Mouse (Mus musculus) testis, postnatal 14 days (tissue): ENCODE measurements around the gene Tagln2.
A peak's percentile ranks its signal among the peaks of the same experiment; 100 is the strongest.

Source experiments
- DNase-seq: peaks from one replicate; pipeline ENCODE4 v3.0.0; 2021; ENCODE audit warnings: low spot score

Gene Tagln2

GRCm38 (mm10) chr1:172481540-172482280, 18.1 kb upstream of the Tagln2 start, which contains the start of gene Igsf9:
TSS of gene Igsf9 (plus strand) at chr1:172481788.
- DNase-seq: peak; percentile 86

GRCm38 (mm10) chr1:172482518-172483360, 17.1 kb upstream of the Tagln2 start:
- DNase-seq: no peak

DNA sequence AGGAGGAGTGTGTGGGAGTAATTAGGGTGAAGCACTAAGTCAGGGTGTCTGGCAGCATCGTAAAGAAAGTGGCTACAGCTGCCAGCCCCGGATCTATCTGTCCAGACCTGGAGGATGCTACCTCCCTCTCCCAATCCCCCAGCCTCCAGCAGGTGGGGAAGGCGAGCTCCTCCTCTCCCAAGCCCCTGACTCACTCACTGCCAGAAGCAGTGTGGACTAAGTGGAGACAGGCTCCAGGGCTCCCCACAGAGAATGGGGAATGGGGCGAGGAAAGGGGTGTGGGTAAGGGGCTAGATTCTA, 16.5 kb upstream of the Tagln2 start:
- no peak for DNase-seq

- no peak for DNase-seq
Measured at GRCm38 (mm10) chr1:172484236-172484635, 15.6 kb upstream of the Tagln2 start.

DNA sequence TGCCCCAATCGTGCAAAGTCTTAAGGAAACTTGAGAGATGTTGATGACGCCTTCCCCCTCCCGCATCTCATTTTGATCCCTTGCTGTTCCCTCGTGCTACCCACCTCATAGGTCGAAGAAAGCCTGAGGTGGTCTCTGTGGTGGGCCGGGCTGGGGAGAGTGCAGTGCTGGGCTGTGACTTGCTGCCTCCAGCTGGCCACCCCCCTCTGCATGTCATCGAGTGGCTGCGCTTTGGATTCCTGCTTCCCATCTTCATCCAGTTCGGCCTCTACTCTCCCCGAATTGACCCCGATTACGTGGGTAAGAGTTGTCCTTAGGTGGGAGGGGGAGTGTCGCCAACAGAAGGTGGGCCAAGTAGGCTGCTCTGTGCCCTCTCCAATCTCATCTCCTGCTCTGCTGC, 15.2 kb upstream of the Tagln2 start:
- no peak for DNase-seq

DNA sequence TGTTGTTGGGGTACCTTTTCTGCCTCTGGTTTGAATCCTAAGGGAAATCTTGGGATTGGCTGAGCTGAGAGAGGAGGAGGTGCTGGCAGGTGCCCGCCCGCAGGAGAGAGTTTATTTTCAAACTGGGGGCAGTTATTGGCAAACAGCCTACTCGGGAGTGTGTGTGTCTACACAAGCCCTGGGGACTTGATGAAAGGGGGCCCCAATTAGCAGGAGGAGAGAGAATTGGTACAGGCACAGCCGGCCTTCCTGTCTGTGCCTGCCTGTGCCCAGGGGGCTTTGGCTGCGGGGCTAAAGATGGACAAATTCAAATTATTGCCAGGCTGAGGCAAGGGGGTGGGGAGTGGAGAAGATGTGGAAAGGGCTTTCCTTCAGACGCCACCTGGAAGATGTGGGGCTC, 14.0 kb upstream of the Tagln2 start:
- no peak for DNase-seq

DNA sequence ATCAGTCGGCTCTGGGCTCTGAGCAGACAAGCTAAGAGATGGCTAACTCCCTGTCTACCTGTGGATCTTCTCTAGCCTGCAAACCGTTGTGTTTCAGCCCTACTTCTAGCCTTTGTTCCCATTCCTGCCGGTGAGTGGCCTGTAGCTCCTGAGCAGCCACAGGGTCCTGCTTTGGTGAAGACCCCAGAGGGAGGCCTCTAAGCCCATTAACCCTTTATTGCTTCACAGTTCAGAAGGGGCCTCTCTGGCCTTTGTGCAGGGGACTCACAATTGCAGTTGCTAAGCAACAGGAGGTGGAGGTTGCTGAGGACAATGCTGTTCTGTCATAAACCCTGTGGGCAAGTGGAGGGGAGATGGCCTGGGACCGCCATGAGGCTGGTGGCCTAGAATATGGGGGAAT, 13.6 kb upstream of the Tagln2 start:
- no peak for DNase-seq

- no peak for DNase-seq
Measured at GRCm38 (mm10) chr1:172486651-172487050, 13.2 kb upstream of the Tagln2 start.

DNA sequence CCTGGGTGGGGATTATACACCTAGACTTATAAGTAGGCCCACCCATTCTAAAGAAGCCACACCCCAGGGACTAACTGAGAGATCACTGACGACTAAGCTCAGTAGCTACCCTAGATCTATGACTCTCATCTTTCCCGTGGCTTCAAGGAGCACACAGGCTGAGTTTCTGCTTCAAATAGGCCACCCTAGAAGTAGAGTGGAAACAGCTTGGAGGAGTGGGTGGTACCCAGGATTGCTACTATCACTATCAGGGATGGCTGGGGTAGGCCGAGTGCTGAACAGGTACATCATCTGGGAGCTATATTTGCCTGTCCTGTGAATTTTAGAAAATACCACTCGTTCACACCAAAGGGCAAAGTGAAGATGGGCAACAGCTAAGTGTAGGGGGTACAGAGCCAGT, 12.0 kb upstream of the Tagln2 start:
- no peak for DNase-seq

DNA sequence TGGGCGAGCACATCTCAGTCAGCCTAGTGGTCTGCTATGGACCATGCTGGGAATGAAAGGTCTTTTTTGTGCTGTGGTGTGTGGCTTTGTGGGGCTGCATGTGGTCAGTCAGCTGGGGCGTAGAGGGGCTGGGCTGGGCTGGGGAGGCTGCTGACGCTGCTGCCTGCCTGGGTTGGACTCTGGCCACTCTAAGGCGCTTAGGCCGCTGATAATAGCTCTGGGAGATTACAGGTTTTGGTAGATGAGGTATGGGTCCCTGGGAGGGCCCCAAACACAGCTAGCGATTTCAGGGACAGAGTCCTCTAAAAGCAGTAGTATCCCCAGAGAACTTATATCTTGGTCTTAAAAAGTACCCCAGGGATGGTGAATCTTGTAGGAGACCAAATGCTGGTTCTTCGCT, 11.0 kb upstream of the Tagln2 start:
- no peak for DNase-seq

DNA sequence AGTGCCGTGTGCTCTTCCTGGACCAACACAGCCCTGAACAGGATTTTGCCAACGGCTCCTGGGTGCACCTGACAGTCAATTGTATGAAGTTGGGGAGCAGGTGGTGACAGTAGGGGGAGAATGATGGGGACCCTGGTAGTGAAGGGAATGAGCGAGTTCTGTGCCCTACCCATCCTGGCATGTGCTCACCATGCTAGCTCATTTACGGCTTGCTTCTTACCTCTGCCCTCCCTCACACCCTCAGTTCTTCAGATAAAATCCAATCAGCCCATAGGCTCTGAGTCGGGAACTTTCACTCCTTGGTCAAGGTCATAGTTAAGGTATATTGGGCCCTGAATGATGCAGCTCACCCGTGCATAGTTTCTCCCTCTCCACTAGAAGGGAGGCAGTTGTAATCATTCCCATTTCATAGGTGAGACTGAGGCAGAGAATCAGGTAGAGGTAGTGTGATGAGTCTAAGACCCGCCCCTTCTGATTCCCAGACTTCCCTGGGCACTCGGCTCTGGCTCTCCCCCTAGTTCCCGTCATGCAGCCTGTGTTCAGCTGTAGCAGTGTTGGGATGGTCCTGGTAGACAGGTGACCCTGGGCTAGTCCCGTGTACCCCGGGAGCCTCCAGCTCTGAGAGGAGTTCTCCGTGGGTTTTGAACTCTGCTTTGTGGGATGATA, 10.1 kb upstream of the Tagln2 start:
- DNase-seq: no peak

- DNase-seq: peak; percentile 81
Measured at GRCm38 (mm10) chr1:172490261-172490661, 9.6 kb upstream of the Tagln2 start.

DNA sequence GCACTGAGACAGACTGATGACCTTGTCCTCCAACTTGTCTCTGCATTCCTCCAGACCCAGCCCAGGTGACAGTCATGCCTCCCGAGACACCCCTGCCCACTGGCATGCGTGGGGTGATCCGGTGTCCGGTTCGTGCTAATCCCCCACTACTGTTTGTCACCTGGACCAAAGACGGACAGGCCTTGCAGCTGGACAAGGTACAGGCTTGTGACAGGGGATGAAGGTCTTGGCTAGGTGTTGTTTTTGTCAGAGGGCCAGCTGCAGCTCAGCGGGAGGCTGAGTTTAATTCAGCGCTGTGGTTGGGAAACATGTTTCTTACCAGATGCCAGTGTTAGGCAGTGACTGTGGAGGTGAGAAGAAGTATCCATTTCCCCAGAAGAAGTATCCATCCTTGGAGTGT, 7.8 kb upstream of the Tagln2 start:
- peak; percentile 49 for DNase-seq

GRCm38 (mm10) chr1:172493516-172493915, 6.3 kb upstream of the Tagln2 start:
- DNase-seq: no peak

- no peak for DNase-seq
Measured at GRCm38 (mm10) chr1:172496030-172496429, 3.8 kb upstream of the Tagln2 start.

DNA sequence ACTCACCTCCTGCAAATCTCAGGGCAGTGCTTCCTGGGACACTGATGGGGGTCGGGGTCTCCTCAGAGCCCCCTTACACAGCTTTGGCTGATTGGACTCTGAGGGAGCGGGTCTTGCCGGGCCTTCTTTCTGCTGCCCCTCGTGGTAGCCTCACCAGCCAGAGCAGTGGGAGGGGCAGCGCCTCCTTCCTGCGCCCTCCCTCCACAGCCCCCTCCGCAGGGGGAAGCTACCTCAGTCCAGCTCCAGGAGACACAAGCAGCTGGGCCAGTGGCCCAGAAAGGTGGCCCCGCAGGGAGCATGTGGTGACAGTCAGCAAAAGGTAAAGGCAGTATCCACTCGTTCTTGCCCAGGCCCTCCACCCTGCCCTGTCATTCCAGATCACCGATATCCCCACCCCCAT, 2.4 kb upstream of the Tagln2 start:
- no peak for DNase-seq

- DNase-seq: no peak
Measured at GRCm38 (mm10) chr1:172500451-172501370, 864 bp downstream of the Tagln2 start.

- peak; percentile 41 for DNase-seq
Measured at GRCm38 (mm10) chr1:172501371-172502144, 1.7 kb downstream of the Tagln2 start.

DNA sequence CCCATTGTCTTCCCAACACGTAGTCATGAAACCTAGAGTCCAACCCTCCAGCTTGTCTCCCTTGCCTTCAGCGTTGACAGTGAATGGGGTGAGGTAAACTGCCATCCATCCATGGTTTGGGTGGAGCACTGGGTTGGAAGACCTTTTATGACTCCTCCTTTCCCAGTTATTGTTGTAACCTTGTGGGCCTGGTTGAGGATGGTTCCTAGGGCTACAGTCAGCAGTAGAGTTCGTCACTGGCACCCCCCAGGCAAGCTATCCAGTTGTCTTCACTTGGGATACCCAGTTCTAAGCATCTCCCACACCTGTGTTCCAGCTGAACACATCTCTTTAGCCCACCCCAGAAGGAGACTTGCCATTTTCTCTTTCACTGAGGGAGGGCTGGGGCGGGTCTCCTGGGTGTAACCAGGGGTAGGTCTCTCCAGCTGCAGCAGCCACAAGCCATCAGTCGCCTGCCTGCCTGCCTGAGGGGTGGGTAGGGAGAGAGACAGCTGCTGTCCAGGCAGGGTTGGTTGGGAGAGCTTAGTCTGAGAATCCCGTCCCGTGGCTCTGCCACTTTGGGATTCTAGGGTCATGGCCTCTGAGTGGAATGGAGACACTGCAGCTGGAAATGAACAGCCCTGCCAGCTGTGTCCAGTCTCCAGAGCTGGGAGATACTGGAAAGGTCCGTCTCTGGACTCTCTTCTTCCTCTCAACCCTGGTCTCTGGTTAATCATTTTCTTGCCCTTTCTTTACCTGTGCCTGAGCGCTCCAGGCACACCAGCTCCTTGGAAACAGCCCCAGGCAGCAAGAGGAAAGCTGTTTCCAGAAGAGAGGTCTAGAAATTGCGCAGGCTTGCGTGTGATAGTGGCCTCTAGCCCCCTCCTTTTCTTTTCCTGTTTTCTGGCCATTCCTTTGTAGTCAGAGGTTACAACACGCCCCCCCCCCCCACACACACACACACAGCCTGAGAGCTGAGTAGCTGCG, 2.6 kb downstream of the Tagln2 start:
- no peak for DNase-seq
